Mouse (Mus musculus) thymus, adult 18-20 months (tissue): ENCODE data around the gene Ncmap.

ENCODE experiments used
- DNase-seq, 2 experiments: peaks; one replicate each; pipeline ENCODE4 v3.0.0; 2022; ENCODE audit warnings: mixed read lengths in 2 of 2

The Ncmap gene

GRCm38 (mm10) chr4:135397991-135398390, at the start of gene Ncmap:
Gene Ncmap, minus strand, starts transcription at chr4:135398227.
- no peak for DNase-seq

GRCm38 (mm10) chr4:135442473-135442872, 44.4 kb upstream of the Ncmap start:
- no peak for DNase-seq

GRCm38 (mm10) chr4:135439904-135440522, 42.0 kb upstream of the Ncmap start:
- no peak for DNase-seq

- DNase-seq, result peak; percentile 60 to 64
Observed at GRCm38 (mm10) chr4:135439188-135439647, 41.2 kb upstream of the Ncmap start.

- DNase-seq, result no peak
Observed at GRCm38 (mm10) chr4:135437924-135438323, 39.9 kb upstream of the Ncmap start.

GRCm38 (mm10) chr4:135436291-135436690, 38.3 kb upstream of the Ncmap start:
- peak in 1 of 2 experiments; percentile 33 for DNase-seq

- DNase-seq, result no peak
Observed at GRCm38 (mm10) chr4:135434395-135434789, 36.4 kb upstream of the Ncmap start.

- DNase-seq, result peak; percentile 66 to 72
Observed at GRCm38 (mm10) chr4:135433443-135434394, 35.7 kb upstream of the Ncmap start, which contains the start of gene Rcan3. Gene Rcan3, minus strand, starts transcription at chr4:135433853.

- peak in 1 of 2 experiments; percentile 44 for DNase-seq
Observed at GRCm38 (mm10) chr4:135433086-135433442, 35.0 kb upstream of the Ncmap start.

- DNase-seq, result no peak
Observed at GRCm38 (mm10) chr4:135429990-135430760, 32.1 kb upstream of the Ncmap start.

GRCm38 (mm10) chr4:135429383-135429782, 31.4 kb upstream of the Ncmap start:
- no peak for DNase-seq

GRCm38 (mm10) chr4:135426587-135426986, 28.6 kb upstream of the Ncmap start:
- no peak for DNase-seq

- no peak for DNase-seq
Observed at GRCm38 (mm10) chr4:135425625-135426024, 27.6 kb upstream of the Ncmap start.

GRCm38 (mm10) chr4:135420961-135421360, 22.9 kb upstream of the Ncmap start:
- DNase-seq, result no peak

GRCm38 (mm10) chr4:135420416-135420815, 22.4 kb upstream of the Ncmap start:
- no peak for DNase-seq

- no peak for DNase-seq
Observed at GRCm38 (mm10) chr4:135419996-135420395, 22.0 kb upstream of the Ncmap start.

GRCm38 (mm10) chr4:135416367-135416766, 18.3 kb upstream of the Ncmap start:
- peak in 1 of 2 experiments; percentile 5 for DNase-seq

- DNase-seq, result no peak
Observed at GRCm38 (mm10) chr4:135413491-135413890, 15.5 kb upstream of the Ncmap start.

GRCm38 (mm10) chr4:135411633-135412032, 13.6 kb upstream of the Ncmap start:
- peak; percentile 19 to 21 for DNase-seq

GRCm38 (mm10) chr4:135406180-135406579, 8.2 kb upstream of the Ncmap start:
- DNase-seq, result peak; percentile 10 to 37

GRCm38 (mm10) chr4:135404916-135405315, 6.9 kb upstream of the Ncmap start:
- no peak for DNase-seq

- DNase-seq, result no peak
Observed at GRCm38 (mm10) chr4:135404048-135404447, 6.0 kb upstream of the Ncmap start.

GRCm38 (mm10) chr4:135401881-135402280, 3.9 kb upstream of the Ncmap start:
- no peak for DNase-seq
